Mouse (Mus musculus) yolk sac, embryonic 10.5 days (tissue): ENCODE data around the gene Ubqln4.

Source experiments
- DNase-seq: peaks from one replicate; pipeline ENCODE4 v3.0.0-alpha.2; 2017; ENCODE audit warnings: low spot score

The Ubqln4 gene

GRCm38 (mm10) chr3:88542486-88542885 is 11.1 kb upstream of the Ubqln4 start:
- no peak for DNase-seq

GRCm38 (mm10) chr3:88543174-88543573 is 10.4 kb upstream of the Ubqln4 start:
- DNase-seq = no peak

DNA sequence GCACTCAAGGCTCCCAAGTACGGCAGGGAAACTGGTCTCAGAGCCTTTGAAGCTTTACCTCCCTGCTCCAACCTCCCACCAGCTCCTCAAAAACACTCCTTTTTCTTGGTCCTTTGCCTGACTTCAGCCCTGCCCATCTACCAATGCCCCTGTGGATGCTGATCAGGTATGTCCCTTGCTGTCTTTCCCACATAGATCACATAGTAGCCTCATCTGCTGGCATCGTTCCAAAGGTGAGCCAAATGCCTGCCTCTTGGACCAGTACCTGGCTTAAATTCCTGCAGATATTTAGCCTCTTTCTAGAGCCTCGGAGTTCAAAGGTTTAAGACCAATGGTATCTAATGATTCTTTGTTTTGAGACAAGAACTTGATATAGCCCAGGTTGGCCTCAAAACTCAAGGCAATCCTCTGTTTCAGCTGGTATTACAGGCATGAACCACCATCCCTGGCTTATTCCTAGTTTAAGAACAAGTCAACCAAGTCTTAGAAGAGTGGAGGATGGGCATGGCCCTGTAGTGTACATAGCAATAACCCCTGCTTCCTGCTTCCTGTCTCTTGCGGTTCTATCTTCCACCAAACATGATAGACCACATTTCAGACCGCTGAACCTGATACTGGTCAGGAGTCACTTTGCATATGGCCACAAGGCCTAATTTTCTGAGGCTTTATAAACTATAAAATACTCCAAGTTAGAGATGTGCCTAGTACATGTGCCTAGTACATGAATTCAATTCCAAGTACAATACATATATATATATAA is 9.7 kb upstream of the Ubqln4 start:
- no peak for DNase-seq

DNA sequence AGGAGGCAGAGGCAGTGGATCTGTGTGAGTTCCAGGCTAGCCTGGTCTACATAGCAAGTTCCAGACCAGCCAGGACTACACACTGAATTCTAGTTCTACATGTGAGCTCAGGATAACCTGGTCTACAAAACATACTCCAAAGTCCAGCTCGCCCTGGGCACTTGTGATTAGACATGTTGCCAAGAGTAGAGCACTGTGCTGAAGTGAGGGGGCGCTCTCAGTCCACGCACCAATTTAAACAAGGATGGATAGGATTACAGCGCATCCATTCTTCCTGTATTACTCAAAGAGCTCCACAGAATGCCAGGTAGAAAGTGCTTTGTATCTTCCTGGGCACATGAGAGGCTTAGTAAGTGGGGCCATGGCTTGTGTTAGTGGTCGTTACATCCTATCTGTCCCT is 9.0 kb upstream of the Ubqln4 start:
- no peak for DNase-seq

- no peak for DNase-seq
These were observed 8.5 kb upstream of the Ubqln4 start for GRCm38 (mm10) chr3:88544955-88545591.

DNA sequence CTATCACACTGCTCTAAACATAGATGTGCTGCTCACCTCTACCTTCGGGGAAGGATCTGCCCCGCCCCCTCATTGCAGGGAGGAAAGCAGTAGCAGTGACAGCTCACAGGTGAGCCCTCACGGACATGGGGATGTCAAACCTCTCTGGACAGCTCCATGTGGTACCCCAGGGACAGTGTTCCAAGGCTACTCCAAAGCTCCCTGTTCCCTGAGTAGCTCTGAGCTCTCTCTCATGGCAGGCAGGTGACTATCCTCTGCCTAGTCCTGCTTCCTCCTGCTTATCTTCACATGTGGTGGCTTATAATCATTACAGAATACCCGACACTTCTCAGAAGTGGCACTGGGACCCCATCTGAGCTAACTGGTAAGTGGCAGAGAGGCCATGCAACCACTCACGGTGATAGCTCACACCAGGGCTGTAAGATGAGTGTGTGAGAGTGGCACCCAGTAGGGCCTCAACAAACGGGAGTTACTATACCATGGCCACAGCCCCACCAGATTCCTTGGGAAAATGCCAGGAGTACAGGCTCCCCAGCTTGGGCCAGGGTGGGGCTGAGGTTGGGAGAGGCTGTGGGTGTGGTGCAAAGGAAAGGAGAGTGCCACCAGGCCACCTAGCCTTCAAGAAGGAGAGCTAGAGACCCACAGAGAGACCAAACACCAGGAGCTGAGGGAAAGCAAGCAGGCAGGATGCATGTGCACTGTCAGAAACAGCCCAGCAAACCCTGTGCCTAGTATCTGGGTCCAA is 6.7 kb upstream of the Ubqln4 start:
- no peak for DNase-seq

GRCm38 (mm10) chr3:88548180-88548917 is 5.2 kb upstream of the Ubqln4 start, which contains the start of gene Rab25:
Rab25 (minus strand) TSS chr3:88548300.
- no peak for DNase-seq

DNA sequence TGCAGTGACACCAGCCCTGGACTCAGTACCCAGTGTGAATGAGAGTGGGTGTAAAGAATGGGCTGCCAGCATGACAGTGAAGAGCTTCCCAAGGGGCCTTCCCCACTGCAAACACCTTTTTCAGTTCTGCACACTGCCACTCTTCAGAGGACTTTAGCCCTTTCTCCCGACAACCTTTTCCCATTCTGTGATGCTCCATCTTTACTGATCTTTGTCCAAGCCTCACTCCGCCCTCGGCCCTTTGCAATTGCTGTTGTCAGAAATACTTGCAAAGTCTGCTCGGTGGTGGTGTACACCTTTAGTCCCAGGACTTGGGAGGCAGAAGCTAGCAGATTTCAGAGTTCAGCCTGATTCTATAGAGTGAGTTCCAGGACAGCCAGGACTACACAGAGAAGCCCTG is 2.0 kb upstream of the Ubqln4 start:
- DNase-seq = no peak

GRCm38 (mm10) chr3:88552082-88552645 is 1.4 kb upstream of the Ubqln4 start:
- no peak for DNase-seq

DNA sequence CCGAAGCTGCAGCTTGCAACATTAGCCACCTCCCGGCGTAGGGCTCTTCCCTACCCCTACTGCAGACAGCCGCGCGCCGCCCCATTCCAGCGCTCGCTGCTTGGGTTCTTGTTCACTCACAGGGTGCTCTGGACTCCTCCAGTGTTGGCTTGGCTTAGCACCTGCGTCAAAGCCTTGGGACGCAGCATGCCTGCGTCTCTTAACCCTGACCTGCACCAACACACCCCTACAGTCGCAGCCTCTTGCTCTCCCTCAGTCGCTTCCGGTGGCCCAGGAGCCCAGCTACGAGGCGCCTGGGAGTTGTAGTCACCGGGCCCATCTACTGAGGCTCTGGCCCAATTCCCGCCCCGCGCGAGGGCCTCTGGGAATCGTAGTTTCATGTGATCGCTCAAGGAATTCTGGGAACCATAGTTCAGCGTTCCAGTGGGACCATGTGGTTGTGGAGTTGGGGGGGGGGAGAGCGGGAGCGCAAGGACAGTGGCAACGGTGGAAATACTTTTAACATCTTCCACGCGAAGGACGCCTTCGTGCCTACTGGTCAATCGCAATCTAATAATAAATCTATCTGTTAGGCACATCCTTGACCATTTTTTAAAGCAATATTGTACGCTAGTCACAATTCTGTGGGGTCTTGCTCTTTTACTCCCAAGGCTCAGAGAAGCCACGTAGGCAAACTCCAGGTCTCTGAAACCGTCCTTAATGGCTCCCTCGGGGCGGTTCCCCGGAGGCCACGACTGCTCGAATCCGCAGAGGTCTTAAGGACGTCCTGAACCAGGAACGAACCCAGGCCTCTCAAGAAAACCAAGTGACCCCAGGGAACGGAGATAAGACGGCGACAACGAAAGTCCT is 658 bp upstream of the Ubqln4 start, which contains the start of gene Lamtor2:
Lamtor2 (minus strand) TSS at position 399 of the 849 bp plus-strand sequence.
- peak; percentile 98 for DNase-seq

- DNase-seq = no peak
These were observed 475 bp downstream of the Ubqln4 start for GRCm38 (mm10) chr3:88553880-88554586.

DNA sequence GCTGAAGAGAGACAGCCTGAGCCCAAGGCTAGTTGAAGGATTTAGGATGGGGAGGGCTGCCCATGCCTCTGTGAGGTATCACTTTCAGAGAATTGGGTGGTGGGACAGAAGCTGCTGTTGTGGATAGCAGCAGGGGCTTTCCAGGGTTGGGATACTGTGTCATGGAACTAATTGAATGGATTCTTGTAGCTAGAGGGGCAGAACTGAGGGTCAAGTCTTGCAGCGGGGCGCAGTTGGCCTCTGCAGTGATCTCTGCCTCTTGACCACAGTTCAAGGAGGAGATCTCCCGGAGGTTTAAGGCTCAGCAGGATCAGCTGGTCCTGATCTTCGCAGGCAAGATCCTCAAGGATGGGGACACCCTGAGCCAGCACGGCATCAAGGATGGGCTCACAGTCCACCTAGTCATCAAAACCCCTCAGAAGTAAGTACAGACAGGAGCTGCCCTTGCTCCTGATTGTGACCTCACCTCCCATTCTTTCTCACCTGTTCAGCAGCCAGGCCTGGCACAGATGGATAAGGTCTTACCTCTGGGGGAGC is 1.6 kb downstream of the Ubqln4 start:
- DNase-seq = no peak

- no peak for DNase-seq
These were observed 2.2 kb downstream of the Ubqln4 start for GRCm38 (mm10) chr3:88555731-88556130.

DNA sequence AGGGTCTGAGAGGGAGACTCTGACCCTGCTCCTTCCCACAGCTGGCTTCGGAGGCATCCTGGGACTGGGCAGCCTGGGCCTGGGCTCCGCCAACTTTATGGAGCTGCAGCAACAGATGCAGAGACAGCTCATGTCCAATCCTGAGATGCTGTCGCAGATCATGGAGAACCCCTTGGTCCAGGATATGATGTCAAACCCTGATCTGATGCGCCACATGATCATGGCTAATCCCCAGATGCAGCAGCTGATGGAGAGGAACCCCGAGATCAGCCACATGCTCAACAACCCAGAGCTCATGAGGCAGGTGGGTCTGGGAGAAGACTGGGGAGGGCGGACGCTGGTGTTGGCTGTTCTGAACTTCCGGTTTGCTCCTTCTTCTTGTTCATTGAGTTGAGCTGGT is 3.1 kb downstream of the Ubqln4 start:
- no peak for DNase-seq

DNA sequence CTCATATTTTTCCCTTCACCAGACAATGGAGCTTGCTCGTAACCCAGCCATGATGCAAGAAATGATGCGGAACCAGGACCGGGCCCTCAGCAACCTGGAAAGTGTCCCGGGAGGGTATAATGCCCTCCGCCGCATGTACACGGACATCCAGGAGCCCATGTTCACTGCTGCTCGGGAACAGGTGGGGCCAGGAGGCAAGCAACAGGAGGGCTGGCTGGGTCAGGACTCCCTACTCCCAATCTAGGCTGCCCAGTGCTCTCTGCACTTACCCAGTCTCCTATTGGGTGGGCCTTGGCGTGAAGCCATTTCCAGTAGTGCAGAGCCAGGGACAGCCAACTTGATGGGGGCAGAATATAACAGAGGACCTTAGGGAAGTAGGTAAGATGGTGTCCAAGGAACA is 6.0 kb downstream of the Ubqln4 start:
- DNase-seq = no peak

DNA sequence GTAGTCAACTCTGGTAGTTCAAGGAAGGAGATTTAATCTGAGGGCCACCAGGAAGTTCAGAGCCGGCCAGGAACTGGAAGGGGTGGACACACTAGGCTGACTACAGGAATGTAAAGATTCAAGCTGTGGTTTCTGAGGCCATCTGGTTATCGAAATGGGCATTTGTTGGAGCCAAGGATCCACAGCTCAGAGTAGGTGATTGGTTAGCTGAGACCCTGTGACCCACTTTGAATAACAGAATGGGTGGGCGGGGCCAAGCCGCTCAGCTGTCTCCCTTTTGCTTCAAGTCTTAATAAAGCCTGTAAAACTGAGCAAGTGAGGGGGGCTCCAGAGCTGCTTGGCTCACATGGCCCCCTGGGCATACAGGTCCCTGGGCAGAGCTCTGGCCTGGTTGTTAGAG is 8.4 kb downstream of the Ubqln4 start:
- DNase-seq = no peak

GRCm38 (mm10) chr3:88563442-88563841 is 9.9 kb downstream of the Ubqln4 start:
- no peak for DNase-seq

GRCm38 (mm10) chr3:88563966-88564365 is 10.4 kb downstream of the Ubqln4 start:
- no peak for DNase-seq

DNA sequence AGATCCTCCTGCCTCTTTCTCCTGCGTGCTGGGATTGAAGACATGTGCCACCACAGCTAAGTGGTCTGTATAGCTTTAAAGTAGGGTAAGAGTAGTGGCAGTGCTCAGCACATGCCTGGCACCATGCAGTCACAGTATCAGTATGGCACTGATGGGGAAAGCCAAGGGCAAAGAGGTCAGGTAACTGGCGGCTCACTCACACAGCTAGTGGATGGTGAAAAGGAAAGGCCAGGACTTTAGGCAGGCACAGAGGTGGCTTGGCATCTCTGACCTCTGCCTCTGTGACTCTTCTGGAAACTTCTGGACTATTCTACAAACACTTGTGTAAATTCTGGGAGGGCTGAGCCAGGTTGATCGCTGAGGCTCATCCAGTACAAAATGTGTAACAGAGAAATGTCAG is 12.6 kb downstream of the Ubqln4 start:
- no peak for DNase-seq

DNA sequence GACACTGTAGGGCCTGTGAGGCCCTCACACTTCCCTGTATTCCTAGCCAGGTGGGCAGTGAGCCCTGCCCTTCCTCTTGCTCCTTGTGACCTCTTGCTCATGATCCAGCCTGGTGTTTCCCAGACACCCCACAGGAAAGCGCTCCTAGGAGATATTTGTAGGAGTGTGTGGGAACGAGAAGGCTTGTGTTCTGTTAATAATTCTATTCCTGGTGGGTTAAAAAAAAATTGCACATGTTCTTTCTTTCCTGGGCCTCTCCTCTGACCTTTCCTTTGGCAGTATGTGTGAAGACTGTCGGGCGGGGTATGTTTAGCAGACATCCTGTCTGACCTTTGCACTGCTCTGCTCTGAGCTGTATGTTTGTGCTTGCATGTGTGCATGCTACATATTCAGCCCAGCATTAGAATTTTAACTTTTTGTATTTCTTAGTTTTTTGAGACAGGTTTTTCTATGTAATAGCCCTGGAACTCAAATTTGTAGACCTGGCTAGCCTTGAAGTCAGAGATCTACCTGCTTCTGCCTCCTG is 13.0 kb downstream of the Ubqln4 start:
- peak; percentile 63 for DNase-seq
